Mouse (Mus musculus): ENCODE measurements at regions not wholly inside any gene's neighbourhood (a gene's known extent, or its start where the extent isn't known, plus 50 kb on each side); places are given as distances from the start of the nearest gene placed in this dataset.

- Histone ChIP-seq H3K4me3 (no peak overlapping the region), H3K27ac (no peak overlapping the region)
- no peak for TF ChIP-seq CTCF (conservative IDR thresholded peaks at IDR 0.05)
- DNase-seq (ENCODE audit: low spot score in 2 of 2), result no peak
Observed at GRCm38 (mm10) chr10:5981433-5981832, 59.2 kb upstream of the Rgs17 start.

GRCm38 (mm10) chr10:5978534-5978933 is 56.3 kb upstream of the Rgs17 start:
- no peak for TF ChIP-seq CTCF (conservative IDR thresholded peaks at IDR 0.05)
- no peak overlapping the region for H3K4me3 ChIP-seq
- H3K27ac ChIP-seq, result no peak overlapping the region
- no peak for DNase-seq (ENCODE audit: low spot score in 2 of 2)
